Mouse (Mus musculus) retina, embryonic 14.5 days (tissue): Measurements from ENCODE around the gene Cit.
A peak's percentile ranks its signal among the peaks of the same experiment; 100 is the strongest.

Experiments used
- DNase-seq: peaks from one replicate; pipeline ENCODE4 v3.0.0-alpha.2; 2015; ENCODE audit warnings: low spot score

Cit gene

DNA sequence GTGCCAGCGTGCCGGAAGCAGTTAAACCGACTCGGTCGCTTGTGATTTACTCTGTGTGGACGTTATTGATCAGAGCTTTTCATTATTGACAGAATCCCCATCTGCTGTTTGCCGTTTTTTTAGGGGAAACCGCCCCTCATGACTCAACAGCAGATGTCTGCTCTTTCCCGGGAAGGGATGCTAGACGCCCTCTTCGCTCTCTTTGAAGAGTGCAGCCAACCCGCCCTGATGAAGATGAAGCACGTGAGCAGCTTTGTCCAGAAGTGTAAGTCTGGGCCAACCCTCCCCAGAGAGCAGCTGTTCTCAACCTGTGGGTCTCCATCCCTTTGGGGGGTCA lies 5.9 kb downstream of the Cit start:
- no peak for DNase-seq

- DNase-seq, result no peak
These were observed 7.4 kb downstream of the Cit start for GRCm38 (mm10) chr5:115852431-115852830.

GRCm38 (mm10) chr5:115853691-115854090 lies 8.6 kb downstream of the Cit start:
- DNase-seq, result no peak

GRCm38 (mm10) chr5:115854370-115854769 lies 9.3 kb downstream of the Cit start:
- no peak for DNase-seq

DNA sequence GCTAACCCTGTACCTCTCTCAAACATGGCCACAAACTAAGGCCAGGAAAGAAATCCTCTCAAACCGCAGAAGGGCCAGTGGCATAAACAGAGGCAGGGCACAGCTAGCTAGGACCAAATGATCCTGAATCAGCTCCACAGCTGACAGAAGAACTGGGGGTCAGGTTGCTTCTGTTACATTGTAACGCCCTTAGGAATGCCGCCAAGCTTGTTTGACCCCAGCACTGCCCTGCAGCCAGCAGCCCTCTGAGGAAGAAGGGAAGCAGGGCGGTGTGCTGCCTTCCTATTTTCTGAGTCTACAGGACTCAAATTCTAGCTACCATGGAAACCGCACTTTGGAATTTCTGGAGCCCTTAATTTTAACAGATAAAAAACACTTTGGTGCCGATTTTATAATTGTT lies 13.6 kb downstream of the Cit start:
- no peak for DNase-seq

GRCm38 (mm10) chr5:115859461-115859860 lies 14.4 kb downstream of the Cit start:
- DNase-seq, result no peak

DNA sequence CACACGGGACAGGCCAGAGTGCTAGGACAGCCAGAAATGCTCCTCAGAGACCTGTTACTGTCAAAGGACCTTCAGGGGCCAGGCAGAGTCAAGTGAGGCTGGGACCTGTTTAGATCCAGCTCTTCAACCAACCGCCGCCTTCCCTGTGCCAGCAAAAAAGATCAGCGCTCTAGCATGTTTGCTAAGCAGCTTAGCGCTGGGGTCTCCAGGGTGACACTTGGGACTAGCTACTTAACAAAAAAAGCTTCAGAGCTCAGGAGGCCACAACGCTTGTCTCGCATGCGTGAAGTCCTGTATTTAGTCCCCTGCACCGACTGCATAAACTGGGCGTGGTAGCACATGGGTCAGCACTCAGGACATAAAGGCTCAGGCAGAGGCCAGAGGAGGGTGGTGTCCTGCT lies 16.9 kb downstream of the Cit start:
- DNase-seq, result no peak

DNA sequence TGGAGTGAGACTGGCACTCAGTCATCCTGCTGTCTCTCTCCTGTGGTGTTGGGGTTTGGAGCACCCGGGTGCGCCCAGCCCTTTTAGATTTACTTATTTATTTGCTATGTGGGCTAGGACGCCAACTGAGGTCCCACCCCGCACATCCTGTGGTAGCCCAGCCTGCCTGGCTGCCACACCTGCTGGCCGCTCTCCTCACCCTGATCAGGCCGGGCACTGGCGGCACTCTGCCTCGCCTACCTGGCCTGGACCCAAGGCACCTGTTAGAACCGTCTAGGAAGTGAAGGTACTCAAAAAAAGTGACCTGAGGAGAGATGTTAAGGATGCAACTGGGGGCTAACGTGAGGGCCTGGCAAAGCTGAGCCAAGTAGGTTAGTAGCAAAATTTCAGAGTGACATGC lies 17.4 kb downstream of the Cit start:
- no peak for DNase-seq

DNA sequence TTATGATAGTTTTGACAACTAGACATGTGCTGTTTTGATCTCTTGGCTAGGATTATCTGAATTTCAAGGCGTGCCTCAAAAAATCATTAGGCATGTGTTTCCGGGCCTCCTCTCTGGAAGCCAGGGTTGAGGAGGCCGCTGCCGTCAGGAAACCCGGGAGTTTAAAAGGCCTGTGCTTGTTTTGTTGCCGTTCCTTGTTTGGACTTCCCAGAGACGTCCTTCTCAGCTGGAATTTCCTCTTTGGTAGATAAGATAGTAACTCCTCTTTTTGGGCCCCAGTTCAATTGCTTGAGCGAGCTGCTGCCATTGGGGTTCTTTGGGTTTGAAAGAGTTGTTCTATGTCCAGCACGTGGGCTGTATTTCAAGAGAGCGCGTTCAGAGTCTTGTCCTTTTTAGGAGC lies 21.2 kb downstream of the Cit start:
- DNase-seq, result no peak

DNA sequence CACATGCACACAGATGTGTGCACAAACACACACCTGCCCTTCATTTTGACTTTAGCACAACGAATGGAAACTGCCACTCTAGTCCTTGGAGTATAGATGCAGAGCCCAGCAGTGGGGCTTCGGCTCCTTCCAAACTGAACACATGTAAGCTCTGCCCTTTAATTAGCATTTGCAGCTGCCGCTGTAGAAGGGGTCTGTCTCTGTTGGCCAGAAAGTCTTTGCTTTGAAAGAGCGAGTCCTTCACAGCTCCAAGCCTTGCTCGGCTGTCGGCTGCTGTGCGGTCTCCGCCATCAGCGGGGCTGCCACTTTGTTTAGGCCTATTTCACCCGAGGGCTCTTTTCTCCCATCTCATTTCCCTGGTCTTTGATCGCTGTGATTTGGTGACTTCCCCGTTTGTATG lies 23.5 kb downstream of the Cit start:
- DNase-seq, result no peak

GRCm38 (mm10) chr5:115869198-115869597 lies 24.1 kb downstream of the Cit start:
- DNase-seq, result no peak

- no peak for DNase-seq
These were observed 26.1 kb downstream of the Cit start for GRCm38 (mm10) chr5:115871153-115871552.

DNA sequence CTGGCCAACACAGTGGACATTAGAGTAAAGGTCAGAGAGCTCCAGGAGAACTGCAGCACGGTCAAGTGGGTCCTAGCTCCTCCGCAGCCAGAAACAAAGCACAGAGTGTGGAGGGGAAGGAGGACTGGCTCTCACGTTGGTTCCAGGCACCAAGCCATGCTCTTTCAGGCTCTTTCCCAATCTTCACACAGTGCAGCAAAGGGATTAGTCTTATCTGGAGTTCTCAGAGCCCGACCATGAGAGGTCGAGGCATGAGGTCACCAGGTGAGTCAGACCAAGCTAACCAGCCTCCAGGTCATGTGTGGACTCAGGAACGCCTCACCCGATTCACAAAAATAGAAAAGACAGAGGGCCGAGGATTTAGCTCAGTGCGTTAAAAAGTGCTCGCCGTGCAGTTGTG lies 27.0 kb downstream of the Cit start:
- no peak for DNase-seq

DNA sequence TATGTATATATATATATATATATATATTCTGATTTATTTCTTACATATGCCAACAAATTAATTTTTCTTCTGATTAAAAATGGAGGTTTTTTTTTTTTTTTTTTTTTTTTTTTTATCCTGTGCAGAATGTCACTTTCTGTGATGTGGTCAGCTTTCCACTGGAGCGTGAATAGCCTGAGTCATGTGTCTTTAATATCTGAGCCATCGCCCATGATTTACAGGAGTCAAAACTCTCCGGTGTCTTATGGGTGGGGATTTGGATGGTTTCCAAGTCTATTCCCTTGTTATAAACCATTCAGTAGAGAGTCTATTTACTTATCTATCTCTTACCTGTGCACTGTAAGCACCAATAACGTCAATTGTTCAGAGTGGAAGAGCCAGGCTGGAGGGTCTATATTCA lies 27.9 kb downstream of the Cit start:
- no peak for DNase-seq

GRCm38 (mm10) chr5:115877425-115877824 lies 32.3 kb downstream of the Cit start:
- DNase-seq, result no peak

- no peak for DNase-seq
These were observed 37.1 kb downstream of the Cit start for GRCm38 (mm10) chr5:115882165-115882564.

DNA sequence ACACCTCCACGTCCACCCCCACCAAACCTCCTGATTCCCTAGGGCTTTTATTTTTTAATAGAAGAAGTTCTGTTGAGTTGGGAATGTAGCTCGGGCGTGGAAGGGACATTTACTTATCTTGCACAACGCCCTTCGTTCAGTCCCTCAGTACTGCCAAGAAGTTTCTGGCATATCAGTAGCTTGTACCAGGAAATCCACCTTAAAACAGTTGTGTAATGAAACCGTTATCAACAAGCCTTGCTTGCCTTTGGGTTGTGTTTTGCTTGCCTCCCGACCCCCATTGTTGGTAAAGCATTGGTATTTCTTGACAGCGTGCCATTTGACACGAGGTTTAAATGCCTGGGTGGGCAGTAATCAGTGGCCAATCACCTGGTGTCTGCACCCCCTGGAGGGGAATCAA lies 39.4 kb downstream of the Cit start:
- no peak for DNase-seq

GRCm38 (mm10) chr5:115893772-115894171 lies 48.7 kb downstream of the Cit start:
- DNase-seq, result no peak

DNA sequence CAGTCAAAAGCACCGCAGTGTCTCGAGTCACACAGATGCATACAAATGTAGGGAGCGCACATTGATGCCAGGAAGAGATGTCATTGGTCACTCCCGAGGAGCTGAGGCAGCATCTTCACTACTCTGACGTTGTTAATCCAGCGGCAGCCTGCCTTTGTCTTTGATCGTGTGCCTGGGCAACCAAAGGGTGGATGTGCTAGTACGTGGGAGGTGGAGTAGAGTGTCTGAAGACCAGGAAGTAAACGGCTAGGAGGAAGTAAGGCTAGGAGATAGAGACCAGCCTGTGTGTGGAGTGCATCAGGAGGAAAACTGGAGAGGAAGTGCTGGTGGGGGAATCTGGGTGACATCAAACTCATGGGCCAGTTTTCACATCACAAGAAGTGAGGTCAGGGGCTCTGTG lies 52.0 kb downstream of the Cit start:
- DNase-seq, result no peak

GRCm38 (mm10) chr5:115907037-115908009 lies 62.2 kb downstream of the Cit start:
- peak; percentile 76 for DNase-seq

GRCm38 (mm10) chr5:115908251-115908650 lies 63.2 kb downstream of the Cit start:
- DNase-seq, result peak; percentile 74

GRCm38 (mm10) chr5:115908699-115909098 lies 63.6 kb downstream of the Cit start:
- DNase-seq, result no peak

DNA sequence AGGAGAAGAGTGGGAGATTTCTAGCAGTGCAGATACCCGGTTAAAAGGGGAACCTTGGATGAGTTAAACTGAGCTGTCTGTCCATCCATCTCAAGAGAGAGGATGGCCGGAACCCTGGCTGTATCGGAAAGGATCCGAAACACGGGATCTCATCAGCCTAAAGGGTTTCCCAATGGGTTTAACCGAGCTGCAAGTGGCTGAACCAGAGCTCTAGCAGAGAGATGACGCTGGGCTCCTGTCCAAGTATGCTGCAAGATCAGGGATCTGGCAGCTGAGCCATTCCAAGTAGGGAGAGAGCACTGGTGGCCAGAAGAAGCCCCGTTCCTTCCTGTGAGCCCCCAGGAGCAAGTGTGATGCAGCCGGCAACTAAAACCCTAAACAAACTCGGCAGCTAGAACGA lies 64.0 kb downstream of the Cit start:
- DNase-seq, result no peak

DNA sequence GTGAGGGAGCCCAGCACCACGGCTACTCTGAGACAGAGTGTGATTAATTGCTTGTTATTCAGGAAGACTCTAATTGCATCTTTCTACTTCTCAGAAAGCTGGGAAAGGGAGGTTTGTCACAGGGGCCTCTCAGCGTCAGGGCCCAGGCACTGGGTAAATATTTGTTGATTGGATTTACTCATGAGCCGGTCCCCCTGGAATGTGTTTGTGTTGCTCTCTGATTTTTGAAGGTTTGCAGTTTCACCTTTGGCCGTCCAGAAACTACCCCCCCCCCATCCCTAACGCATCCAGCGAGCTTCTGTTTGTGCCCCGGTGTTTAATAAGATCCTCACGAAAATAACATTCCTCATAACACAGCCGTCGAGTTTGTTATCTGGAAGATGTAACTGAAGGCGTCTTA lies 65.4 kb downstream of the Cit start:
- no peak for DNase-seq
